Mouse (Mus musculus): ENCODE measurements at regions not wholly inside any gene's neighbourhood (a gene's known extent, or its start where the extent isn't known, plus 50 kb on each side); places are given as distances from the start of the nearest gene placed in this dataset.

DNA sequence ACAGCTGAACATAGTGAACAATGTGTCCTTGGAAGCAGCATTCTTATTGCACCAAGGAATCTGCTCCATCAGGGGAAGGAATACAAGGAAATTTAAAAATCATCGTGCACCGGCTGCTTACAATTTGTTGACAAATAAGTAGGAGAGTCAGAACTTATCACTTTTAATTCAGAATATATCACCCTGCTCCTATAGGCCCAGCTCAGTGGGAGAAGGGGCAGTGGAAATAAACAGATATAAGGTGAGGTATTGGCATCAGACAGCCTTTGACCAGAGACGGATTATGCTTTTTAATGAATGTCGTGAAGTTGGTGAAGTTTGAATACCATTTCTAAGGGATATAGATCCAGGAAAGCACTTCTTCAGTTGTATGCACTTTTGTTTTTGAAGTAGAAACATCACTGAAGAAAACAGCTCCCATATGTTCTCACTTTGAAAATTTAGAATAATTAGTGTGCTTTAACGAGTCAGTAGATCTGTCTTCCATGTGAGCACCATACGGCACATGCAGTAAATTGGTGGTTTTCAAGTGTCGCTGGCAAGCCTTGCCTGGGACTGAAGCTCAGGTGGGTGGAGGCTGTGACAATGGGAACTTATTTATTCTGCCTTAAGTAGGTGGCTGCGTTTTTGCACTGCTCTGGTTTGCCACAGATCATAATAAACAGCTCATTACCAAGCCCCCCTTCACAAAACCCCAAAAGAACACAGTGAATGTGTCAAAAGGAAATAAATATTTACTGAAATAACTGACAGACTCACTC is 176.1 kb upstream of the Clnk start:
- ATAC-seq (ENCODE audit: insufficient read depth, low read depth): no peak
- WGBS: 77% methylated on average over 8 of the region's 8 CpGs
- no peaks in the 10 kb centered on the region for H3K9me3 ChIP-seq (replicated peaks; ENCODE audit: control insufficient read depth, low read length)

DNA sequence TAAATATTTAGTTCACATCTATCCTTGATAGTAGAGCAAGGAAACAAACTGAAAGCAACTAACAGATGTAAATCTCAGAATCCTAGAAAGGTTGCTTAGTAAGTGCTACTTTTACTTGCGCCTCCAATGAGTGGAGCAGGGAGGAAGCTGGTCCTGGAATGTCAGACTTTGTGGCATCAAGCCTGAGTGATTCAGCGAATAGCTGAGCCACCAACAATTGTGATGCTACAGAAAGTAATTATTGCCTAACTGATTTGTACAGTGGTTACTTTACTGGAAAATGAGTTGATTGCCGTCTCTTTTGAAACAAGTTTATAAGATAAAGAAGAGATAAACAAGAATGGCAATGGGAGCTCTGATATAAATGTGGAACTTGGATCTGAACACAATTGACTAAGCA is 173.9 kb upstream of the Clnk start:
- Histone ChIP-seq H3K9me3 (replicated peaks; ENCODE audit: control insufficient read depth, low read length) (no peaks in the 10 kb centered on the region), H3K27ac (ENCODE audit: low read depth) (no peak overlapping the region), H3K36me3 (replicated peaks; ENCODE audit: control insufficient read depth, insufficient read depth, low read length) (no peaks in the 10 kb centered on the region), H3K9ac (replicated peaks; ENCODE audit: low read depth, low read length) (no peak overlapping the region), H3K4me3 (ENCODE audit: low read depth, low read length) (no peak overlapping the region), H3K4me2 (ENCODE audit: low read depth, low read length) (no peak overlapping the region), H3K4me1 (ENCODE audit: control insufficient read depth, insufficient read depth) (no peaks in the 10 kb centered on the region), H3K27me3 (ENCODE audit: control insufficient read depth, insufficient read depth, low read length) (no peaks in the 10 kb centered on the region)
- DNase-seq (ENCODE audit: low spot score) (no peak), ATAC-seq (ENCODE audit: insufficient read depth, low read depth) (no peak)
- 66% methylated on average over 3 of the region's 3 CpGs for WGBS
- no peak for TF ChIP-seq EP300 (IDR thresholded peaks at IDR 0.05; ENCODE audit: low read depth)
- TF ChIP-seq CTCF (IDR thresholded peaks at IDR 0.05; ENCODE audit: low read depth): no peak

More for the DNA sequence above, 176.1 kb upstream of the Clnk start:
- H3K4me2 ChIP-seq (ENCODE audit: low read depth, low read length): no peak overlapping the region
- no peak for TF ChIP-seq CTCF (IDR thresholded peaks at IDR 0.05; ENCODE audit: low read depth)
- H3K27me3 ChIP-seq (ENCODE audit: control insufficient read depth, insufficient read depth, low read length): no peaks in the 10 kb centered on the region
- DNase-seq (ENCODE audit: low spot score): no peak
- no peaks in the 10 kb centered on the region for H3K4me1 ChIP-seq (ENCODE audit: control insufficient read depth, insufficient read depth)
- H3K27ac ChIP-seq (ENCODE audit: low read depth): no peak overlapping the region
- H3K36me3 ChIP-seq (replicated peaks; ENCODE audit: control insufficient read depth, insufficient read depth, low read length): no peaks in the 10 kb centered on the region
- no peak overlapping the region for H3K9ac ChIP-seq (replicated peaks; ENCODE audit: low read depth, low read length)
- no peak overlapping the region for H3K4me3 ChIP-seq (ENCODE audit: low read depth, low read length)

DNA sequence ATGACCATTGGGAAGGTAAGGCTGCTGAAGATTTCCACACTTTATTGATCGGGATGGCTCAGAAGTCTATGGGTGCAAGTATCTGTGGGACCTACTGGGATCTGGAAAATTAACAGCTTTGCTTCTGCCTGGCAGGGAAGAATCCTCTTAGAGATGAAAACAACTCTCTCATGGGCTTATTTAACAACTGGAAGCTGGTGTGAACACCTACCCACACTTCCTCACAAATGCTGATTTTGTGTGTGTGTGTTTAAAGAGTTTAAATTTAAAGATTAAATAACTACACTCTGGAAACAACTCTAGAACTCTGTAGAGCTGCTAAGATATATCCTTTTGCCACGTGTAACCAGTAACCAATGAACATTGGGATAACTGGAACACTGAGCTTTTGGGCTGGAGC is 172.5 kb upstream of the Clnk start:
- WGBS: 47% methylated on average over 2 of the region's 2 CpGs
- H3K4me3 ChIP-seq (ENCODE audit: low read depth, low read length): no peak overlapping the region
- H3K36me3 ChIP-seq (replicated peaks; ENCODE audit: control insufficient read depth, insufficient read depth, low read length): no peaks in the 10 kb centered on the region
- H3K27me3 ChIP-seq (ENCODE audit: control insufficient read depth, insufficient read depth, low read length): no peaks in the 10 kb centered on the region
- TF ChIP-seq EP300 (IDR thresholded peaks at IDR 0.05; ENCODE audit: low read depth): no peak
- no peak for TF ChIP-seq CTCF (IDR thresholded peaks at IDR 0.05; ENCODE audit: low read depth)
- H3K9ac ChIP-seq (replicated peaks; ENCODE audit: low read depth, low read length): no peak overlapping the region
- DNase-seq (ENCODE audit: low spot score) (no peak), ATAC-seq (ENCODE audit: insufficient read depth, low read depth) (no peak)
- H3K4me1 ChIP-seq (ENCODE audit: control insufficient read depth, insufficient read depth): no peaks in the 10 kb centered on the region
- H3K9me3 ChIP-seq (replicated peaks; ENCODE audit: control insufficient read depth, low read length): no peaks in the 10 kb centered on the region
- no peak overlapping the region for H3K27ac ChIP-seq (ENCODE audit: low read depth)
- no peak overlapping the region for H3K4me2 ChIP-seq (ENCODE audit: low read depth, low read length)

DNA sequence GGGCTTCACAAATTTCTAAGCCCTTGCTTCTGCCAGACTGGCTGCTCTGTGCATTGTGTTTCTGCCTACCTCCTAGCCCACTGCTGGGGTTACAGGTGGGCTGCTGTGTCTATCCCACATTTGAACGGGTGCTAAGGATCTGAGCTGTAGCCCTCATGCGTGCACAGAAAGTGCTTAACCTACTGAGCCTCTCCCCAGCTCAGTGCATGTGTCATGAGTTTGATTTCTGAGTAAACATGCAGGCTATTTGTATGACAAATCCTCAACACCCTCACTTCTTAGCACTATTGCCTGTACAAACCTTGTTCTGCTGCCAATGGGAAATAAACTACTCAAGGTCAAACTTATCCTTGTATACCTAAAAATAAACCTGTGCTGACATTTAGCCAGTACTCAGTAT is 163.9 kb upstream of the Clnk start:
- Histone ChIP-seq H3K4me2 (ENCODE audit: low read depth, low read length) (no peak overlapping the region), H3K9ac (replicated peaks; ENCODE audit: low read depth, low read length) (no peak overlapping the region), H3K36me3 (replicated peaks; ENCODE audit: control insufficient read depth, insufficient read depth, low read length) (no peaks in the 10 kb centered on the region), H3K27me3 (ENCODE audit: control insufficient read depth, insufficient read depth, low read length) (no peaks in the 10 kb centered on the region), H3K4me1 (ENCODE audit: control insufficient read depth, insufficient read depth) (0 out of 2 replicates have a peak, but pooled peaks cover 3% of the 10 kb centered on the region), H3K27ac (ENCODE audit: low read depth) (no peak overlapping the region), H3K9me3 (replicated peaks; ENCODE audit: control insufficient read depth, low read length) (no peaks in the 10 kb centered on the region), H3K4me3 (ENCODE audit: low read depth, low read length) (no peak overlapping the region)
- ATAC-seq (ENCODE audit: insufficient read depth, low read depth) (no peak), DNase-seq (ENCODE audit: low spot score) (peak; percentile 22)
- no peak for TF ChIP-seq CTCF (IDR thresholded peaks at IDR 0.05; ENCODE audit: low read depth)
- no peak for TF ChIP-seq EP300 (IDR thresholded peaks at IDR 0.05; ENCODE audit: low read depth)
- 65% methylated on average over 2 of the region's 2 CpGs for WGBS

DNA sequence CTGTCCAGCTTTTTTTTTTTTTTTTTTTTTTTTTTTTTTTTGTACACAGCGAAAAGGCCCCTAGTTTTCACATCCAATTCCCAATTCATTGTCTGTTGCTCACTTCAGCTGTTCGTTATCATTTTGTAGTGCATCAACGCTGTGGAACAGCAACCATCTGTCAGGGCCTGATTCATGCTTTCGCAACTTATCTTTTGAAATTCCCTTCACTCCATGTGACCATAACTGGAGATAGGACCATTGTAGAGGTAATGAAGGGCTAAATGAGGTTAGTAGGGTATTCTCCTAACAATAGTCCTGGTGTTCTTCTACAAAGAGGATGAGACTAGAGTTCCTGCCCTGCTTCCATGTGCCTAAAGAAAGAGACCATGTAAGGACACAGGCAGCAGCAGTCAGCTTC is 146.6 kb upstream of the Clnk start:
- DNase-seq (ENCODE audit: low spot score) (no peak), ATAC-seq (ENCODE audit: insufficient read depth, low read depth) (no peak)
- Histone ChIP-seq H3K36me3 (replicated peaks; ENCODE audit: control insufficient read depth, insufficient read depth, low read length) (no peaks in the 10 kb centered on the region), H3K27ac (ENCODE audit: low read depth) (no peak overlapping the region), H3K9ac (replicated peaks; ENCODE audit: low read depth, low read length) (no peak overlapping the region), H3K27me3 (ENCODE audit: control insufficient read depth, insufficient read depth, low read length) (no peaks in the 10 kb centered on the region), H3K4me1 (ENCODE audit: control insufficient read depth, insufficient read depth) (no peaks in the 10 kb centered on the region), H3K4me2 (ENCODE audit: low read depth, low read length) (no peak overlapping the region), H3K9me3 (replicated peaks; ENCODE audit: control insufficient read depth, low read length) (no peaks in the 10 kb centered on the region), H3K4me3 (ENCODE audit: low read depth, low read length) (no peak overlapping the region)
- TF ChIP-seq EP300 (IDR thresholded peaks at IDR 0.05; ENCODE audit: low read depth): no peak
- no peak for TF ChIP-seq CTCF (IDR thresholded peaks at IDR 0.05; ENCODE audit: low read depth)
- WGBS: 72% methylated on average over 4 of the region's 4 CpGs

DNA sequence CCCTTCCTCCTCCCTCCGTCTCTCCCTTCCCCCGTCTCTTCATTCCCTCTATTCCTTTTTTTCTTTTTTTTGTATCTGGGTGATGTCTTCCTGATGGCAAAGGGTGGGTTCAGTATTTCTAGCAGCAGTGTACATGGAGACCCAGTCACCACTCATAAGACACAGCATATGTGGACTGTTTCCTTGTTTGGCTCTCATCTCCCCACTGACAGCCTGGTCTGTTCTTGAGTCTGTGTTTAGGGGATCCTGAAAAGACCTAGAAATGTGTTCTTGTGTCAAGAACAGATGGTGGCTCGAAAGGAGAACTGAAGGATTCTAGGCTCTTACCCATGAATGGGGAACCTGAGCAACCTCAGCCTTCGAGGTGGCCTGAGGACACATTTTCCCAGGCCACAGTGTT is 124.0 kb upstream of the Clnk start:
- H3K9ac ChIP-seq (replicated peaks; ENCODE audit: low read depth, low read length): no peak overlapping the region
- H3K9me3 ChIP-seq (replicated peaks; ENCODE audit: control insufficient read depth, low read length): no peaks in the 10 kb centered on the region
- ATAC-seq (ENCODE audit: insufficient read depth, low read depth) (no peak), DNase-seq (ENCODE audit: low spot score) (no peak)
- H3K27ac ChIP-seq (ENCODE audit: low read depth): no peak overlapping the region
- H3K4me2 ChIP-seq (ENCODE audit: low read depth, low read length): no peak overlapping the region
- H3K4me3 ChIP-seq (ENCODE audit: low read depth, low read length): no peak overlapping the region
- H3K36me3 ChIP-seq (replicated peaks; ENCODE audit: control insufficient read depth, insufficient read depth, low read length): no peaks in the 10 kb centered on the region
- H3K27me3 ChIP-seq (ENCODE audit: control insufficient read depth, insufficient read depth, low read length): no peaks in the 10 kb centered on the region
- 73% methylated on average over 4 of the region's 4 CpGs for WGBS
- H3K4me1 ChIP-seq (ENCODE audit: control insufficient read depth, insufficient read depth): no peaks in the 10 kb centered on the region
- TF ChIP-seq EP300 (IDR thresholded peaks at IDR 0.05; ENCODE audit: low read depth): no peak
- TF ChIP-seq CTCF (IDR thresholded peaks at IDR 0.05; ENCODE audit: low read depth): no peak
